Mouse (Mus musculus) frontal cortex, postnatal 36 days (tissue): ENCODE data around the gene Gpr15.

Experiments
- DNase-seq, 2 experiments: peaks; one replicate each; pipeline ENCODE4 v3.0.0; 2022; ENCODE audit warnings: low spot score in 2 of 2

Gpr15 gene

DNA sequence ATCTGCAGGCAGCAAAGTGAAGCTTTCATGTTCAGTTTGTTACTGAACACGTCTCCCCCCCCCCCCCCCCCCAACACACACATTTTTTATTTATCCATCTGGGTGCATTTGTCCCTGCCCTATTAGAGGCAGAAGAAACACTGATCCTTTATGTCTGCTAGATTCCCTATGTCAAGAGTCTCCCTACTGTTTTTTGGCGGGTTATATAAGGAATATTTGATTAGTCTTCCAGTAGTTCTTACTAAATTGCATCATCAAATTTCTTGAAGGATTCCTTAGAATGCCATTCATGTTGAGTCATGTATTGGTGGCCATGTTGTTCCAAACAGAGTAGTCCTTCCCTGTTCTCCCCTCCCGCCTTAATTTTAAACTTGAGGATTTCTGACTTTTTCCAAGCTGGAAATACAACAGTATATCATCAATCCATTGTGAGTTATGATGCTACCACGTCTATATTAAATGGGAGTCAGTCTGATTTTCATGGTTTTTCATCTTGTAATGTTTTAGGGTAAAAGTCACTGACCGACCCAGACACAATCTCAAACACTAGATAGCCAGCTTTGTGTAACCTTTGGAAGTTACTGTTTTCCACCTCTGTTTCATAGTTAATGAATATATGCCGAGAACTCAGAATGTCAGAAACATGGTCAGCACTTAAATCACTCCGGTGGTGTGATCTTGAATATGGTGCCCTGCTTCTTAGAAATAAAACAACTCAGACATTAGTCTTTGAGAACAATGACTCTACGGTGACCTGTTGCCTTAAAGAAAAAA lies 47.5 kb downstream of the Gpr15 start:
- no peak for DNase-seq

DNA sequence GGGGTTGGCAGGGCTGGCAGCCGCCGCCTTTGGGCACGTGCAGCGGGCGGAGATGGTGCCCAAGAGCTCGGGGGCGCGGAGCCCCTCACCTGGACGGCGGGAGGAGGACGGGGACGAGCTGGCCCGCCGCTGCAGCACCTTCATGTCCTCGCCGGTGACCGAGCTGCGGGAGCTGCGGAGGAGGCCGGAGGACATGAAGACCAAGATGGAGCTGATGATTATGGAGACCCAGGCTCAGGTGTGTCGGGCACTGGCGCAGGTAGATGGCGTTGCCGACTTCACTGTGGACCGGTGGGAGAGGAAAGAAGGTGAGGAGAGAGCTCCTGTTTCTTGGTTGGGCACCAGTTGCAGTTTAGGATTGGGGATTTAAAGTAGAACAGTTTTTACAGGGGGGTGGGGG lies 48.2 kb downstream of the Gpr15 start:
- no peak for DNase-seq

DNA sequence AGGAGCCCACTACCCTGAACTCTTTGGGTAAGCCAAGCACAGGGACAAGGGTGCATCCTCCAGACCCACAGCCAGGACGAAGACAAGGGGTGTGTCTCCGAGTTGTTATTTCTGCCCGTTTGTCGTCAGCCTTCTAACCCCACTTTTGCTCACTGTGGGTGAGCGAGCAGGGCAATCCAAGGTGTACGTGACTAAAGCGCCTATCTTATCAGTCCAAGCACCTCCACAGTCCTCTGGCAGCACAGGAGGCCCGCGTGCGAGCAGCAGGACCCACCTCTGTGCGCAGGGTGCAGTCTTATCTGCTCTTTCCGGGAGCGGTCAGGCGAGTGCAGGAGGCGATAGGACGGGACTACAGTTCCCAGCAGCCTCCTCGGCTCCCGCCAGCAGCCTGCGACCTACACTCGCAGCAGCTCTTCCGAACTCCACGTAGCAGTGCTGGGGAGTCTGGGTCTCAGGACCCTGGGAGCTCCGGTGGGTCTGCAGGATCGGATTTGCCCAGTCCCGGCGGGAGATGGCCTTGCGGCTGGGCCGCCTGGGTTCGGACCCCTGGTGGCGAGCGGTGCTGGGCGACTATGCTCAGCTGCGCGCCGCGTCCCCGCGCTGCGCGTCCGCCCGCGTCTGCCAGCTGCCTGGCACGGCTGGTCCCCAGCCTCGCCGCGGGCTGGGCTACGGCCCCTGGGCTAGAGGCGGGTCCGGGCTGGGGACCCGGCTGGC lies 48.8 kb downstream of the Gpr15 start, which contains the start of gene Cpox:
TSS of gene Cpox (plus strand) at position 376 of the 714 bp plus-strand sequence.
- peak; percentile 88 to 89 for DNase-seq

DNA sequence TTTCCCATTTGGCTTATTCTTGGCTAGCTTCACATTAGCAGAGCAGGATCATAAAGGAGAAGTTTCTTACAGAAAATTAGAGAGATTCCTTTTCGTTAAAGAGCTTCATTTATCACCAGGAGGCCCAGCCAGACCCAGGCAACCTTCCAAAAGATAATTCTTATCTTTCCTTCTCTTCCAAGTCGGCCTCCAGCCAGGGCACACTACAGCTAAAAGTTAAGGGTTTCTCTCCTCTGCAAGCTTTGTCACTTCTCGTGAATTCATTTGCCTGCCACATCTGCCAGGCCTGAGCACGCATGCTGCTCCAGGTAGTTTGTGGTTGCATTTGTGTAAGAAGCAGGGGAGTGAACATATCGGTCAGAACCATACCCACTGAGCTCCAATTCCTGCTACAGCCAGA lies 49.6 kb downstream of the Gpr15 start:
- DNase-seq: no peak

DNA sequence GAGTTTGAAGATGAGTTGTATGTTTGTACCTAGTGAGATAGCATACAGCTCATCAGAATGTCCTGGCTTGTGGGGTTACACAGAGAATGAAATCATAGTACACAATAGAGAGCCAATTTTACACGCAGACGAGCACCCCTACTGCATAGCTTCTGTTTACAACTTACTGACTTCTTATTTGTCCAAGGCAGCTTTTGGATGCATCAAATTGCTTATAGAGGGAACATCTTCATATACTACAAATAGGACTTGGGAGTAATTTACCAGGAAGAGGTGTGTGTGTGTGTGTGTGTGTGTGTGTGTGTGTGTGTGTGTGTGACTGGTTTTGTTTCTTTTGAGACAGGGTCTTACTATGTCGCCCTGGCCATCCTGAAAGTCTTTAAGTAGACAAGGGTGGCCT lies 50.3 kb downstream of the Gpr15 start:
- DNase-seq: no peak
